Mouse (Mus musculus) olfactory bulb, adult 2 months (tissue): ENCODE data around the gene Pld3.

Experiments used
- CTCF ChIP-seq: fragments of 200-500 bp; IDR thresholded peaks from 2 replicates; pipeline ENCODE4 v1.5.1; 2012; ENCODE audit warnings: low read depth, mild to moderate bottlenecking, low read length, moderate library complexity; ENCODE audit not compliant: insufficient read depth
- POLR2A ChIP-seq: fragments of 200-500 bp; IDR thresholded peaks from 2 replicates; pipeline ENCODE4 v1.6.1; 2012; ENCODE audit warnings: mild to moderate bottlenecking, low read depth, low read length, moderate library complexity; ENCODE audit not compliant: insufficient read depth

DNA sequence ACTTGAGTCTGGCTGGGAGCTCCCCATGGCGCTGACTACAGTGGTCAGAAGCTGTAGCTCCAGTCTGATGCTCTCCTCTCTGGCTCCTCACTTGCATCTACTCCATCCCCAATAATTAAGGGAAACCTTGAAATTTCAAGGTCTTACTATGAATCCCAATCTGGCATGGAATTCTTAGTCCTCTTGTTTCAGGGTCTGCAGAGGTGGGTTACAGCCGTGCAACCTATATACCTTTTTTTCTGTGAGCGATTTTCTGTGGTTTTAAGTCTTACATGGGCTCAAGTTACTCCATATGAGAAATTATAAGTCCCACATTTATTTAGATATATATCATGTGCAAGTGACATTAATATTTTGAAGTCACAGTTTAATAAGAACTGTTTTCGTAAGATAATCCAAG is 37.1 kb upstream of the Pld3 start:
- TF ChIP-seq POLR2A = no peak
- TF ChIP-seq CTCF = no peak
